Mouse (Mus musculus) MEL (cell line): ENCODE results near the gene Epb41l2. TPM values are rescaled to one million over a fixed set of nuclear protein-coding genes. Genes with fewer than 3 reads are reported as not detected.

Experiments used
- DNase-seq: peaks from one replicate; pipeline ENCODE4 v3.0.0; 2011; ENCODE audit warnings: low read depth, low spot score
- H3K27ac ChIP-seq: 2 replicates; pipeline ENCODE4 v1.5.1; 2012; ENCODE audit warnings: low read depth, mild to moderate bottlenecking, control low read depth, low read length, moderate library complexity; ENCODE audit not compliant: control insufficient read depth
- H3K27me3 ChIP-seq, 2 experiments: fragments of 150-350 bp in 1 of 2; sonication (generic) in 1 of 2; 2 replicates each; pipeline ENCODE4 v1.6.1; 2012; ENCODE audit warnings: low read length in 2 of 2, mild to moderate bottlenecking in 2 of 2, improper control_type of control experiment in 1 of 2, moderate library complexity in 1 of 2; ENCODE audit not compliant: insufficient read depth in 2 of 2, control insufficient read depth in 1 of 2
- H3K36me3 ChIP-seq, 2 experiments: 2 replicates each; pipeline ENCODE4 v1.6.1; 2012 to 2014; ENCODE audit warnings: low read length in 2 of 2, improper control_type of control experiment in 1 of 2, inconsistent platforms in 1 of 2, mild to moderate bottlenecking in 1 of 2; ENCODE audit not compliant: insufficient read depth in 2 of 2, control insufficient read depth in 1 of 2
- H3K4me1 ChIP-seq, 2 experiments: fragments of 150-350 bp in 1 of 2; sonication (generic) in 1 of 2; 2 replicates each; pipeline ENCODE4 v1.6.1; 2012; ENCODE audit warnings: low read length in 2 of 2, improper control_type of control experiment in 1 of 2, mild to moderate bottlenecking in 1 of 2; ENCODE audit not compliant: insufficient read depth in 2 of 2, control insufficient read depth in 1 of 2
- H3K4me3 ChIP-seq, 2 experiments: fragments of 150-350 bp in 1 of 2; sonication (generic) in 1 of 2; 2 replicates each; pipeline ENCODE4 v1.5.1; 2012; ENCODE audit warnings: low read depth in 2 of 2, low read length in 2 of 2, mild to moderate bottlenecking in 2 of 2, moderate library complexity in 2 of 2, control low read depth in 1 of 2, improper control_type of control experiment in 1 of 2; ENCODE audit not compliant: control insufficient read depth in 1 of 2, insufficient read depth in 1 of 2
- H3K79me2 ChIP-seq: 2 replicates; pipeline ENCODE4 v1.6.1; 2012; ENCODE audit warnings: mild to moderate bottlenecking, low read length, moderate library complexity; ENCODE audit not compliant: control insufficient read depth, poor library complexity, insufficient read depth
- H3K9ac ChIP-seq: 2 replicates; pipeline ENCODE4 v1.6.1; 2012; ENCODE audit warnings: low read depth, mild to moderate bottlenecking, control low read depth, low read length, moderate library complexity; ENCODE audit not compliant: control insufficient read depth, poor library complexity, severe bottlenecking
- H3K9me3 ChIP-seq: fragments of 150-350 bp; sonication (generic); replicated peaks from 2 replicates; pipeline ENCODE4 v1.6.1; 2012; ENCODE audit warnings: mild to moderate bottlenecking, low read length, improper control_type of control experiment, moderate library complexity; ENCODE audit not compliant: insufficient read depth
- BHLHE40 ChIP-seq: IDR thresholded peaks from 2 replicates; pipeline ENCODE4 v1.6.1; 2012; ENCODE audit warnings: low read depth, mild to moderate bottlenecking, inconsistent platforms, low read length, improper control_type of control experiment, borderline replicate concordance
- CHD1 ChIP-seq: IDR thresholded peaks from 2 replicates; pipeline ENCODE4 v1.6.1; 2012; ENCODE audit warnings: low read depth, mild to moderate bottlenecking, inconsistent platforms, low read length, improper control_type of control experiment
- EP300 ChIP-seq, 2 experiments: IDR thresholded peaks; 2 replicates each; pipeline ENCODE4 v1.6.1; 2011; ENCODE audit warnings: improper control_type of control experiment in 2 of 2, low read length in 2 of 2, low read depth in 1 of 2, mild to moderate bottlenecking in 1 of 2
- ETS1 ChIP-seq: IDR thresholded peaks from 2 replicates; pipeline ENCODE4 v1.6.1; 2012; ENCODE audit warnings: low read depth, mild to moderate bottlenecking, inconsistent platforms, low read length, improper control_type of control experiment, moderate library complexity
- GATA1 ChIP-seq: IDR thresholded peaks from 2 replicates; pipeline ENCODE4 v1.6.1; 2011; ENCODE audit warnings: low read depth, low read length, improper control_type of control experiment
- HCFC1 ChIP-seq: IDR thresholded peaks from 2 replicates; pipeline ENCODE4 v1.6.1; 2012; ENCODE audit warnings: low read depth, mild to moderate bottlenecking, inconsistent platforms, low read length, improper control_type of control experiment, moderate library complexity
- MAX ChIP-seq: IDR thresholded peaks from 2 replicates; pipeline ENCODE4 v1.6.1; 2011; ENCODE audit warnings: low read length, improper control_type of control experiment
- MYC ChIP-seq: IDR thresholded peaks from 2 replicates; pipeline ENCODE4 v1.6.1; 2011; ENCODE audit warnings: low read depth, mild to moderate bottlenecking, low read length, improper control_type of control experiment, moderate library complexity
- NELFE ChIP-seq: IDR thresholded peaks from 2 replicates; pipeline ENCODE4 v1.6.1; 2011; ENCODE audit warnings: low read depth, low read length, improper control_type of control experiment
- POLR2AphosphoS2 ChIP-seq: IDR thresholded peaks from 2 replicates; pipeline ENCODE4 v1.6.1; 2011; ENCODE audit warnings: low read length, improper control_type of control experiment
- POLR2AphosphoS5 ChIP-seq: IDR thresholded peaks from 2 replicates; pipeline ENCODE4 v1.6.1; 2012; ENCODE audit warnings: low read depth, borderline replicate concordance, mild to moderate bottlenecking, inconsistent platforms, low read length, moderate library complexity, mixed read lengths
- RAD21 ChIP-seq: IDR thresholded peaks from 2 replicates; pipeline ENCODE4 v1.6.1; 2011; ENCODE audit warnings: mild to moderate bottlenecking, low read depth, low read length, improper control_type of control experiment
- RCOR1 ChIP-seq: IDR thresholded peaks from 2 replicates; pipeline ENCODE4 v1.6.1; 2012; ENCODE audit warnings: low read depth, mild to moderate bottlenecking, inconsistent platforms, low read length, improper control_type of control experiment
- TCF12 ChIP-seq: IDR thresholded peaks from 2 replicates; pipeline ENCODE4 v1.6.1; 2014; ENCODE audit warnings: low read depth, mild to moderate bottlenecking, inconsistent platforms, low read length, improper control_type of control experiment, moderate library complexity
- UBTF ChIP-seq: IDR thresholded peaks from 2 replicates; pipeline ENCODE4 v1.6.1; 2012; ENCODE audit warnings: low read depth, mild to moderate bottlenecking, inconsistent platforms, low read length, improper control_type of control experiment, moderate library complexity, borderline replicate concordance; ENCODE audit not compliant: insufficient read depth
- USF1 ChIP-seq: IDR thresholded peaks from 2 replicates; pipeline ENCODE4 v1.6.1; 2014; ENCODE audit warnings: low read depth, mild to moderate bottlenecking, inconsistent platforms, low read length, improper control_type of control experiment, moderate library complexity
- USF2 ChIP-seq, 2 experiments: IDR thresholded peaks; 2 replicates each; pipeline ENCODE4 v1.6.1; 2011 to 2012; ENCODE audit warnings: improper control_type of control experiment in 2 of 2, low read length in 2 of 2, borderline replicate concordance in 1 of 2, inconsistent platforms in 1 of 2, low read depth in 1 of 2, mild to moderate bottlenecking in 1 of 2; ENCODE audit not compliant: insufficient read depth in 1 of 2
- ZC3H11A ChIP-seq: IDR thresholded peaks from 2 replicates; pipeline ENCODE4 v1.6.1; 2012; ENCODE audit warnings: low read depth, mild to moderate bottlenecking, inconsistent platforms, low read length, improper control_type of control experiment
- ZMIZ1 ChIP-seq: IDR thresholded peaks from 2 replicates; pipeline ENCODE4 v1.6.1; 2012; ENCODE audit warnings: low read depth, mild to moderate bottlenecking, inconsistent platforms, low read length, improper control_type of control experiment, moderate library complexity
- ZNF384 ChIP-seq: IDR thresholded peaks from 2 replicates; pipeline ENCODE4 v1.6.1; 2012; ENCODE audit warnings: low read depth, mild to moderate bottlenecking, inconsistent platforms, low read length, improper control_type of control experiment
- polyA plus RNA-seq, 2 experiments: library from polyadenylated mRNA; stranded (reverse) in 1 of 2; unstranded in 1 of 2; fragments of >175 nt in 1 of 2; fragments of >200 nt in 1 of 2; gene quantifications; 2 replicates each; pipeline versions ENCODE4 v1.2.1 to v1.2.4; 2012; ENCODE audit warnings: low replicate concordance in 2 of 2, low read depth in 1 of 2; ENCODE audit not compliant: insufficient read length in 2 of 2, insufficient read depth in 1 of 2, missing spikeins in 1 of 2
- total RNA-seq: library from RNA; depleted of rRNA; stranded (reverse); fragments of 300-350 nt; gene quantifications from 2 replicates; pipeline ENCODE4 v1.2.3, GENCODE M21; 2012

Epb41l2 gene
- total and polyA plus RNA-seq, 3 experiments, result 4.7 to 23.7 TPM; not detected in 1

- TF ChIP-seq CHD1 (no peak), MAX (no peak), EP300 (IDR thresholded peaks at IDR 0.05; ENCODE audit: low read depth in 1 of 2, low read length in 2 of 2) (no peak), RAD21 (no peak), GATA1 (no peak), TCF12 (no peak), MYC (no peak), BHLHE40 (no peak), USF2 (IDR thresholded peaks at IDR 0.05; ENCODE audit: borderline replicate concordance in 1 of 2, insufficient read depth in 1 of 2, low read depth in 1 of 2, low read length in 2 of 2) (no peak), POLR2AphosphoS2 (no peak), ZMIZ1 (no peak)
- TF ChIP-seq, all 39 proteins: peak for 0
- Histone ChIP-seq H3K4me1 (no peaks in the 10 kb centered on the region), H3K4me3 (no peak overlapping the region)
These were observed 72.8 kb downstream of the Epb41l2 start for GRCm38 (mm10) chr10:25432351-25432750.

GRCm38 (mm10) chr10:25432938-25433337, 73.3 kb downstream of the Epb41l2 start:
- H3K9me3 ChIP-seq, result no peaks in the 10 kb centered on the region
- no peak overlapping the region for H3K27ac ChIP-seq
- TF ChIP-seq HCFC1 (no peak), ZMIZ1 (no peak), ZC3H11A (no peak), EP300 (IDR thresholded peaks at IDR 0.05; ENCODE audit: low read depth in 1 of 2, low read length in 2 of 2) (no peak), RCOR1 (no peak), USF1 (no peak), BHLHE40 (no peak), NELFE (no peak), POLR2AphosphoS5 (no peak), TCF12 (no peak), UBTF (no peak), ZNF384 (no peak), ETS1 (no peak), GATA1 (no peak)
- H3K27me3 ChIP-seq, result no peaks in the 10 kb centered on the region
- no peaks in the 10 kb centered on the region for H3K79me2 ChIP-seq
- H3K36me3 ChIP-seq, result no peaks in the 10 kb centered on the region
- H3K4me1 ChIP-seq, result no peaks in the 10 kb centered on the region
- no peak overlapping the region for H3K4me3 ChIP-seq
- no peak for DNase-seq
- H3K9ac ChIP-seq, result no peak overlapping the region

More at GRCm38 (mm10) chr10:25432351-25432750, 72.8 kb downstream of the Epb41l2 start:
- Histone ChIP-seq H3K27ac (no peak overlapping the region), H3K36me3 (no peaks in the 10 kb centered on the region), H3K9me3 (no peaks in the 10 kb centered on the region), H3K9ac (no peak overlapping the region), H3K79me2 (no peaks in the 10 kb centered on the region), H3K27me3 (no peaks in the 10 kb centered on the region)
- DNase-seq, result no peak
